Mouse (Mus musculus): ENCODE results near the gene Elfn1.

Gene Elfn1

GRCm38 (mm10) chr5:140018780-140019179 lies 111.0 kb downstream of the Elfn1 start:
- no peak for DNase-seq (ENCODE audit: extremely low read depth, insufficient read length, low spot score)

DNA sequence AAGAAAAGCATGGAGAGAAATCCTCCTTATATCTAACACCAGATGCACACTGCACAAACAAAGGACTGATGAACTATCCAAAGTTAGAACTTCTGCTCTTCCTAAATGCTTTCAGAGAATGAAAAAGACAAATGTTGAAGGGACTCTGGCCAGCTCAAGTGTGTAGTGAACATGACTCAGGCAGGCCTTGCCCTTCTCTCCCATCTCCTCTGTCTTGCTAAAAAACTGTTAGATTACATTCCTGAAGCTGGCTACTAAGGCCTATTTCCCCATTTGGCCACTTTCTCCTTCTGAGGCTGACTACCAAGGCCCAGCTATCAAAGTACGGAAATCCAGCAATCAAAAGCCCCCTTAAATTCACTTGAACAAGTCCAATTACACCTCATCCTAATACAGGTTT lies 111.9 kb downstream of the Elfn1 start:
- DNase-seq (ENCODE audit: extremely low read depth, insufficient read length, low spot score), result no peak

- DNase-seq (ENCODE audit: extremely low read depth, insufficient read length, low spot score), result no peak
These were observed 114.0 kb downstream of the Elfn1 start for GRCm38 (mm10) chr5:140021755-140022154.

GRCm38 (mm10) chr5:140022861-140023260 lies 115.1 kb downstream of the Elfn1 start:
- DNase-seq (ENCODE audit: extremely low read depth, insufficient read length, low spot score), result no peak

- DNase-seq (ENCODE audit: extremely low read depth, insufficient read length, low spot score), result no peak
These were observed 116.3 kb downstream of the Elfn1 start for GRCm38 (mm10) chr5:140023941-140024500.

Data from 3134 (cell line).